ENCODE assay signal across 1 mouse cellular context in genomic region chr4:129876831-129877764, GRCm38 (mm10).
TF ChIP-seq lines count a peak whose summit lies in the region.

No protein-coding gene starts in this region.

TF ChIP-seq in CH12.LX, 34 proteins besides CTCF, POLR2A, EP300 and RAD21 (continued from another document):
- TF ChIP-seq TCF12 (IDR thresholded peaks at IDR 0.05; ENCODE audit: low read depth, low read length) (0 out of 2 replicates have a peak, but pooled peaks have one; percentile 34), MAZ (IDR thresholded peaks at IDR 0.05; ENCODE audit: low read depth, low read length) (0 out of 2 replicates have a peak, but pooled peaks have one; percentile 28), NRF1 (IDR thresholded peaks at IDR 0.05; ENCODE audit: low read depth, low read length) (peak; percentile 79), PAX5 (IDR thresholded peaks at IDR 0.05; ENCODE audit: low read length) (no peak), ETS1 (conservative IDR thresholded peaks at IDR 0.05; ENCODE audit: low read depth, low read length) (no peak), ZMIZ1 (IDR thresholded peaks at IDR 0.05; ENCODE audit: low read depth, low read length) (no peak), USF1 (IDR thresholded peaks at IDR 0.05; ENCODE audit: low read depth, low read length) (no peak), USF2 (conservative IDR thresholded peaks at IDR 0.05; ENCODE audit: low read depth, low read length) (no peak), SIN3A (IDR thresholded peaks at IDR 0.05; ENCODE audit: low read length) (peak; percentile 21; the same call in 1 of the 2 replicates), ZC3H11A (IDR thresholded peaks at IDR 0.05; ENCODE audit: low read depth, low read length) (no peak), MEF2A (IDR thresholded peaks at IDR 0.05; ENCODE audit: borderline replicate concordance, low read depth, low read length) (no peak), SMC3 (IDR thresholded peaks at IDR 0.05; ENCODE audit: low read depth, low read length) (no peak), UBTF (IDR thresholded peaks at IDR 0.05; ENCODE audit: low read depth, low read length) (no peak), E2F4 (IDR thresholded peaks at IDR 0.05; ENCODE audit: insufficient replicate concordance, low read depth, low read length) (no peak), JUND (conservative IDR thresholded peaks at IDR 0.05; ENCODE audit: low read depth, low read length) (no peak), ZNF384 (IDR thresholded peaks at IDR 0.05; ENCODE audit: low read depth, low read length) (no peak), MAX (IDR thresholded peaks at IDR 0.05; ENCODE audit: low read length) (0 out of 2 replicates have a peak, but pooled peaks have one; percentile 31)
TF ChIP-seq in CH12.LX: peak in this region for 13.
